Mouse (Mus musculus) adrenal gland, postnatal 4 days (tissue): ENCODE data around the gene Dok1. TPM values are rescaled to one million over a fixed set of nuclear protein-coding genes. Genes with fewer than 3 reads are reported as not detected.

ENCODE experiments used
- microRNA-seq: library from miRNA; unstranded; fragments of <30 nt; microRNA quantifications from one replicate; pipeline ENCODE4 v1.2.0, GENCODE M21; 2021
- total RNA-seq, 2 experiments: library from RNA; stranded (reverse); gene quantifications; 2 replicates each; pipeline ENCODE4 v1.2.3; 2021

Gene Dok1
- total RNA-seq, 2 experiments from 2014 or later, result 16.1 to 16.2 TPM

Small RNAs within 50 kb of the gene (microRNA-seq; reads per million reads assigned to microRNA genes)
- gene Mir7040, result 1.1 reads per million

Other genes starting within 250 kb of the Dok1 start
- 1 to 10 TPM; 2.0 to 3.5 TPM for gene Sema4f, start 93.7 kb downstream of the Dok1 start, total RNA-seq
- under 1 TPM in 1 of 2 experiments, not detected in 1; 0.14 TPM for gene M1ap, start 86.6 kb downstream of the Dok1 start, total RNA-seq
- gene Loxl3, start 702 bp upstream of the Dok1 start, total RNA-seq, result 1 to 10 TPM; 6.2 to 9.4 TPM
- gene Aup1, start 21.1 kb upstream of the Dok1 start, total RNA-seq, result 100 to 1,000 TPM; 170 to 175 TPM
- 10 to 100 TPM; 63.3 to 68.5 TPM for gene Htra2, start 21.8 kb upstream of the Dok1 start, total RNA-seq
- 1 to 10 TPM; 4.1 to 4.4 TPM for gene Dqx1, start 24.4 kb upstream of the Dok1 start, total RNA-seq
- gene Tlx2, start 36.8 kb upstream of the Dok1 start, total RNA-seq, result 10 to 100 TPM; 24.0 to 30.0 TPM
- gene Pcgf1, start 44.4 kb upstream of the Dok1 start, total RNA-seq, result 10 to 100 TPM; 69.2 to 79.1 TPM
- 10 to 100 TPM; 18.6 to 22.4 TPM for gene Lbx2, start 52.9 kb upstream of the Dok1 start, total RNA-seq
- 10 to 100 TPM; 10.0 to 15.7 TPM for gene Ccdc142, start 68.1 kb upstream of the Dok1 start, total RNA-seq
- 10 to 100 TPM; 10.6 to 11.4 TPM for gene Gm42688, start 68.1 kb upstream of the Dok1 start, total RNA-seq
- 10 to 100 TPM; 77.6 to 82.6 TPM for gene Mrpl53, start 75.6 kb upstream of the Dok1 start, total RNA-seq
- gene Mogs, start 82.0 kb upstream of the Dok1 start, total RNA-seq, result 10 to 100 TPM; 60.1 to 64.3 TPM
- 10 to 100 TPM; 84.5 to 86.4 TPM for gene Wbp1, start 88.1 kb upstream of the Dok1 start, total RNA-seq
- gene Ino80b, start 92.0 kb upstream of the Dok1 start, total RNA-seq, result 10 to 100 TPM; 29.0 to 31.7 TPM
- 10 to 100 TPM; 36.8 to 40.3 TPM for gene Rtkn, start 102.0 kb upstream of the Dok1 start, total RNA-seq
- gene Wdr54, start 122.9 kb upstream of the Dok1 start, total RNA-seq, result 1 to 10 TPM; 3.5 to 3.6 TPM
- under 1 TPM; 0.40 to 0.53 TPM for gene 1700003E16Rik, start 122.9 kb upstream of the Dok1 start, total RNA-seq
- 100 to 1,000 TPM; 156 to 176 TPM for gene Dctn1, start 132.4 kb upstream of the Dok1 start, total RNA-seq
- under 1 TPM; 0.40 to 0.42 TPM for gene Slc4a5, start 186.4 kb upstream of the Dok1 start, total RNA-seq